In genomic region chr6:113097662-113098061, GRCm38 (mm10) we compare ENCODE assay signal across 23 mouse cellular contexts. TPM values are rescaled to one million over a fixed set of nuclear protein-coding genes. Genes with fewer than 3 reads are reported as not detected.
A peak's percentile ranks its signal among the peaks of the same experiment; 100 is the strongest.
DNase-seq lines count a peak whose midpoint lies in the region; TF ChIP-seq lines count a peak whose summit lies in the region.
"Had no signal": no experiment of that assay in that cellular context is flagged by ENCODE, and none has a peak within 500 bp of the region (broad histone marks: within the 10 kb centered on the region; RNA-seq: fewer than 3 reads in every experiment).

No protein-coding gene starts in this region.

- H3K79me2 ChIP-seq in liver, adult 2 months (ENCODE audit: control insufficient read depth, insufficient read depth, low read length) = peaks cover 2% of the 10 kb centered on the region; the same call in 1 of the 2 replicates
- peaks cover 95% of the 10 kb centered on the region for H3K79me2 ChIP-seq in myocyte (ENCODE audit: control insufficient read depth, insufficient read depth)

- WGBS in liver, adult 2 months = 23% methylated on average over 5 of the region's 5 CpGs

- TF ChIP-seq POLR2A in liver, adult 2 months (IDR thresholded peaks at IDR 0.05; ENCODE audit: extremely low read depth, insufficient read depth, low read length) = no peak
- no peak for TF ChIP-seq POLR2A in myocyte (IDR thresholded peaks at IDR 0.05; ENCODE audit: insufficient read length, low read depth)

- H3K27ac ChIP-seq in liver, adult 2 months (replicated peaks; ENCODE audit: insufficient read depth, low read depth, low read length) = no peak overlapping the region
- H3K27ac ChIP-seq: embryonic facial prominence, embryonic 10.5 days; forebrain, embryonic 12.5 days; heart, embryonic 10.5 days; hindbrain, embryonic 12.5 days; limb, embryonic 13.5 days had no signal

- no peaks in the 10 kb centered on the region for H3K36me3 ChIP-seq in liver, adult 2 months (ENCODE audit: control insufficient read depth, insufficient read depth, low read length)
- no peaks in the 10 kb centered on the region for H3K36me3 ChIP-seq in myocyte (ENCODE audit: control insufficient read depth, insufficient read depth)
- H3K36me3 ChIP-seq: forebrain, embryonic 12.5 days; hindbrain, embryonic 12.5 days; limb, embryonic 13.5 days had no signal

- peaks cover 21% of the 10 kb centered on the region; the same call in 1 of the 2 replicates for H3K4me1 ChIP-seq in liver, adult 2 months (ENCODE audit: control insufficient read depth, insufficient read depth, low read length)
- H3K4me1 ChIP-seq: embryonic facial prominence, embryonic 10.5 days had no signal

- no peak overlapping the region for H3K4me3 ChIP-seq in liver, adult 2 months (ENCODE audit: insufficient read depth, low read depth, low read length)
- H3K4me3 ChIP-seq in myocyte = no peak overlapping the region
- H3K4me3 ChIP-seq: embryonic facial prominence, embryonic 10.5 days; forebrain, embryonic 12.5 days; heart, embryonic 10.5 days; hindbrain, embryonic 12.5 days; limb, embryonic 13.5 days; megakaryocyte, embryonic 14.5 days had no signal

- H3K4me2 ChIP-seq in myocyte (ENCODE audit: low read depth) = no peak overlapping the region
- H3K4me2 ChIP-seq: forebrain, embryonic 12.5 days; hindbrain, embryonic 12.5 days; limb, embryonic 13.5 days had no signal

- DNase-seq in adrenal gland, adult 8-10 months = peak; percentile 44
- DNase-seq in adrenal gland, adult 18-20 months (ENCODE audit: low spot score in 2 of 2) = no peak
- peak; percentile 43 for DNase-seq in liver, adult 2 months (ENCODE audit: extremely low read depth, low read depth, low spot score)
- DNase-seq in liver (no peak), R1 (ENCODE audit: low read depth, low spot score) (peak; percentile 56)
- no peak for DNase-seq in layer of hippocampus, postnatal 36 days
- DNase-seq in thymus, postnatal 14 days = no peak
- DNase-seq: B cell, adult 2 months; cerebellum, adult 18-20 months; gastrocnemius, postnatal 25 days; heart, postnatal 10 days; kidney, adult 9 months; layer of hippocampus, adult 9-11 months; lung, postnatal 10 days; midbrain, embryonic 14.5 days; thymus, postnatal 4 days had no signal

- no peaks in the 10 kb centered on the region for H3K27me3 ChIP-seq in liver, adult 2 months (ENCODE audit: control insufficient read depth, insufficient read depth, low read length)
- no peaks in the 10 kb centered on the region for H3K27me3 ChIP-seq in myocyte (ENCODE audit: control insufficient read depth, insufficient read depth, insufficient read length)
- H3K27me3 ChIP-seq: forebrain, embryonic 12.5 days; hindbrain, embryonic 12.5 days; limb, embryonic 13.5 days; megakaryocyte, embryonic 14.5 days had no signal

- no peak overlapping the region for H3ac ChIP-seq in myocyte (ENCODE audit: control insufficient read depth, insufficient read length)

- no peak overlapping the region for H3K9ac ChIP-seq in liver, adult 2 months (ENCODE audit: low read depth, low read length)
- H3K9ac ChIP-seq: forebrain, embryonic 12.5 days; hindbrain, embryonic 12.5 days; limb, embryonic 13.5 days had no signal

- TF ChIP-seq CTCF in liver, adult 2 months (IDR thresholded peaks at IDR 0.05; ENCODE audit: low read depth, low read length) = no peak

TF ChIP-seq in myocyte, 11 proteins besides CTCF, POLR2A, EP300 and RAD21:
- no peak for TF ChIP-seq MYOD1 (IDR thresholded peaks at IDR 0.05; ENCODE audit: control insufficient read depth in 1 of 3, insufficient read length in 2 of 3, low read depth in 2 of 3)
- 0 out of 2 replicates have a peak, but pooled peaks have one; percentile 14 for TF ChIP-seq CEBPB (IDR thresholded peaks at IDR 0.05; ENCODE audit: insufficient read depth, poor library complexity, severe bottlenecking)

RNA-seq across cellular contexts. Expression of gene Setd5, which starts 20.5 kb away (rescaled TPM):
- 100 to 1,000 TPM in 2 of 4 experiments, 10 to 100 TPM in 2; 88.7 to 146 (median 108) TPM for total RNA-seq in adrenal gland, adult 8-10 months (2022)
- total RNA-seq in adrenal gland, adult 18-20 months (2021) = 10 to 100 TPM; 72.2 to 86.2 TPM
- 28.1 and 35.4 TPM in 2 replicates for total RNA-seq in liver, adult 2 months (2014; rRNA removed)
- 8.8 and 11.8 TPM in 2 replicates for polyA plus RNA-seq in liver, adult 2 months (2012; rRNA removed)
- 21.8 TPM for polyA plus RNA-seq in myocyte (2012; fragmentation: generic; extraction: Trizol)
- total RNA-seq in layer of hippocampus, postnatal 36 days (2021) = 100 to 1,000 TPM; 103 to 117 TPM

RNA-seq across cellular contexts. Expression of gene Thumpd3, which starts 51.6 kb away (rescaled TPM):
- total RNA-seq in adrenal gland, adult 8-10 months (2022) = 10 to 100 TPM; 35.4 to 46.8 (median 41.3) TPM
- 10 to 100 TPM; 38.6 to 40.9 TPM for total RNA-seq in adrenal gland, adult 18-20 months (2021)
- total RNA-seq in liver, adult 2 months (2014; rRNA removed) = 20.1 and 21.8 TPM in 2 replicates
- 5.3 and 6.3 TPM in 2 replicates for polyA plus RNA-seq in liver, adult 2 months (2012; rRNA removed)
- polyA plus RNA-seq in myocyte (2012; fragmentation: generic; extraction: Trizol) = 22.9 TPM
- total RNA-seq in layer of hippocampus, postnatal 36 days (2021) = 10 to 100 TPM; 33.1 to 42.0 TPM

Comparison
In these comparisons a context has a peak if more than half of its experiments do, and no peak if none do; other contexts are left out.
1. DNase-seq: peak in adrenal gland, adult 8-10 months (single experiment), liver, adult 2 months (single experiment) and R1 (single experiment); none in adrenal gland, adult 18-20 months (0 of 2), liver (single experiment), layer of hippocampus, postnatal 36 days (0 of 2) and thymus, postnatal 14 days (single experiment).